Mouse (Mus musculus) stomach, postnatal 0 days (tissue): ENCODE results near the gene Cdc42ep4. TPM values are rescaled to one million over a fixed set of nuclear protein-coding genes. Genes with fewer than 3 reads are reported as not detected.
A peak's percentile ranks its signal among the peaks of the same experiment; 100 is the strongest.

Source experiments
- ATAC-seq: fragments of 200-750 bp; cut with Nextera tagmentation; 2 replicates; pipeline ENCODE4 v1.8.0; 2017; ENCODE audit not compliant: low FRiP score, low TSS enrichment
- DNase-seq: peaks from one replicate; pipeline ENCODE4 v3.0.0-alpha.2; 2016; ENCODE audit warnings: low spot score
- H3K27ac ChIP-seq: fragments of 300-500 bp; sonication (generic); replicated peaks from 2 replicates; pipeline ENCODE4 v1.5.1; 2014; ENCODE audit warnings: mild to moderate bottlenecking, control low read depth
- H3K27me3 ChIP-seq: fragments of 300-500 bp; sonication (generic); 2 replicates; pipeline ENCODE4 v1.6.1; 2014; ENCODE audit warnings: low read length; ENCODE audit not compliant: control insufficient read depth, insufficient read depth
- H3K36me3 ChIP-seq: fragments of 300-500 bp; sonication (generic); 2 replicates; pipeline ENCODE4 v1.6.1; 2014; ENCODE audit warnings: low read length, mixed read lengths; ENCODE audit not compliant: control insufficient read depth, insufficient read depth
- H3K4me1 ChIP-seq: fragments of 300-500 bp; sonication (generic); replicated peaks from 2 replicates; pipeline ENCODE4 v1.6.1; 2014; ENCODE audit warnings: antibody characterized with exemption; ENCODE audit not compliant: control insufficient read depth, insufficient read depth
- H3K4me2 ChIP-seq: fragments of 300-500 bp; sonication (generic); replicated peaks from 2 replicates; pipeline ENCODE4 v1.6.1; 2014; ENCODE audit warnings: low read depth, mild to moderate bottlenecking, control low read depth, moderate library complexity
- H3K4me3 ChIP-seq: fragments of 300-500 bp; sonication (generic); 2 replicates; pipeline ENCODE4 v1.5.1; 2014; ENCODE audit warnings: low read depth, low read length, control low read depth
- H3K9ac ChIP-seq: fragments of 300-500 bp; sonication (generic); 2 replicates; pipeline ENCODE4 v1.6.1; 2014; ENCODE audit warnings: mild to moderate bottlenecking, low read length, control low read depth, mixed read lengths
- H3K9me3 ChIP-seq: fragments of 300-500 bp; sonication (generic); 2 replicates; pipeline ENCODE4 v1.6.1; 2016; ENCODE audit warnings: low read length; ENCODE audit not compliant: control insufficient read depth
- CTCF ChIP-seq: IDR thresholded peaks from 2 replicates; pipeline ENCODE4 v1.5.1; 2016; ENCODE audit warnings: antibody characterized with exemption, low read depth, mild to moderate bottlenecking, moderate library complexity
- EP300 ChIP-seq: optimal IDR thresholded peaks from 2 replicates; pipeline ENCODE3; 2016; ENCODE audit warnings: antibody characterized with exemption
- WGBS: fragments of 180-500 bp; shearing (Covaris S2); extraction: QIAGEN DNeasy Blood & Tissue Kit; methylation state at CpG from one replicate; pipeline ENCODE4 v1.1.7; 2014; 5-methylcytosine and 5-hydroxymethylcytosine counted together
- polyA plus RNA-seq: library from polyadenylated mRNA; unstranded; fragments of >200 nt; fragmentation: Nextera tagmentation; extraction: Ambion mirVana; gene quantifications from 2 replicates; pipeline ENCODE4 v1.2.1, GENCODE M21; 2015

The Cdc42ep4 gene
- polyA plus RNA-seq, 1 experiment from 2014 or later: 28.9 TPM

DNA sequence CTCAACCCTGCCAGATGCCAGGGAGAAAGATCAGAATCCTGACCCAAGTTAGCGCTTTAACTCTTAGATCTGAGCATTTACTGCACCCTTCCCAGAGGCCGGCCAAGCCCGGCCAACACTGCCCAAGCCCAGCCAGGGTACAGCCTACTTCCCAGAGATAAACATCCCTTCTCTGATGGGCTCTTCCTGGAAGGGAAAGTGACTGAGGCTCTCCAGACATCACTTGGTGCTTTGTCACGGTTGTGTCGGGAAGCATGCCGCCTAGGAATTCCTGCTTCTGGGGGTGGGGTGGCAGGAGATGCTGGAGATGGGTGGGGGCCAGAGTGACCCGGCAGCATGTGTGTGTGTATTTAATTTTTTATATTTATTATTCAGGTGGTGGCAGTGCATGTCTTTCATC, 11.6 kb downstream of the Cdc42ep4 start:
- H3K9ac ChIP-seq: no peak overlapping the region
- WGBS: 45% methylated on average over 7 of the region's 7 CpGs
- no peaks in the 10 kb centered on the region for H3K9me3 ChIP-seq
- peaks cover 9% of the 10 kb centered on the region; the same call in 1 of the 2 replicates for H3K4me1 ChIP-seq
- no peak; the same call in 1 of the 2 replicates for ATAC-seq
- H3K4me3 ChIP-seq: no peak overlapping the region
- H3K36me3 ChIP-seq: peaks cover 7% of the 10 kb centered on the region; the same call in 1 of the 2 replicates
- TF ChIP-seq EP300 (no peak), CTCF (no peak)
- H3K27me3 ChIP-seq: no peaks in the 10 kb centered on the region
- H3K27ac ChIP-seq: peak overlapping the region; percentile 56
- no peak for DNase-seq
- H3K4me2 ChIP-seq: no peak overlapping the region

DNA sequence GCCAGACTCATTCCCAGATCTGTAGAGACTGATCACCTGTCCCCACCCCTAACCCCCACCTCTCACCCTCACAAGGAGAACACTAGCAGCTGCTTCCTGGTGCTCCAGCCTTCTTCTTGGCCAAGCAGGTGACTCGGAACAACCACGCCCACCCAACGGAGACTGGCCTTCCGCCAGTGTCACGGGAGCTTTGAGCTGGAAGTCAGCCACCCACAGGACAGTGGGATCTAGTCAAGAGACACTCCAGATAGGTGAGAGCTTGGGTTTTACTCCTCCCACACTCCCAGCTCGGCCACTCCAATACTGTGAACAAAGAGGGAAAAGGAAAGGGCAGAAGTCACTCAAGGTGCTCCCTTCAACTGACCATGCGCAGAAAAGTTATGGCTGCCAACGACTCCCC, 12.5 kb downstream of the Cdc42ep4 start:
- Histone ChIP-seq H3K4me1 (peaks cover 10% of the 10 kb centered on the region), H3K4me3 (no peak overlapping the region), H3K36me3 (peaks cover 7% of the 10 kb centered on the region; the same call in 1 of the 2 replicates), H3K27ac (peak overlapping the region; percentile 56), H3K9me3 (no peaks in the 10 kb centered on the region), H3K27me3 (no peaks in the 10 kb centered on the region), H3K4me2 (no peak overlapping the region), H3K9ac (no peak overlapping the region)
- no peak for TF ChIP-seq EP300
- no peak for TF ChIP-seq CTCF
- DNase-seq: peak; percentile 84
- peak; percentile 14 for ATAC-seq
- WGBS: 50% methylated on average over 8 of the region's 8 CpGs

DNA sequence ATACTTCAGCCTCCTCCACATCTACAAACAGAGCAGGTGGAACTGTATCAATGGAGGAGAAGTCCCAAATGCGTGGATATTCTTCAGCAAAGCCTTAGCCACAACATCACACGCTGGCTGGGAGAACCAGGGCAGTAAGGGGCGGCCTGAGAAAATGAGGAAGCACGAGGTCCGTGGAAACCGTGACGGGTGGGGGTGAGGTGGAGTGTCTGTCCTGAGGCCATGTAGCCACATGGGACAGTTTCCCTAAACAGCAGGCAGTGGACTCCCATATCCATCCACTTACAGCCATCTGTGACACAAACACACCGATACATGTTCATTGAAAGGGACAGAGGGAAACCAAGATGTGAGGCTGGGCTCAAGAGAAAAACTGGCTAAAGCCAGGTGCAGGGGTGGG, 13.8 kb downstream of the Cdc42ep4 start:
- Histone ChIP-seq H3K9me3 (no peaks in the 10 kb centered on the region), H3K27ac (no peak overlapping the region), H3K9ac (no peak overlapping the region), H3K4me3 (no peak overlapping the region), H3K4me2 (no peak overlapping the region), H3K36me3 (peaks cover 4% of the 10 kb centered on the region; the same call in 1 of the 2 replicates), H3K4me1 (peaks cover 20% of the 10 kb centered on the region), H3K27me3 (no peaks in the 10 kb centered on the region)
- TF ChIP-seq EP300: no peak
- no peak for TF ChIP-seq CTCF
- no peak for ATAC-seq
- WGBS: 72% methylated on average over 8 of the region's 8 CpGs
- no peak for DNase-seq

DNA sequence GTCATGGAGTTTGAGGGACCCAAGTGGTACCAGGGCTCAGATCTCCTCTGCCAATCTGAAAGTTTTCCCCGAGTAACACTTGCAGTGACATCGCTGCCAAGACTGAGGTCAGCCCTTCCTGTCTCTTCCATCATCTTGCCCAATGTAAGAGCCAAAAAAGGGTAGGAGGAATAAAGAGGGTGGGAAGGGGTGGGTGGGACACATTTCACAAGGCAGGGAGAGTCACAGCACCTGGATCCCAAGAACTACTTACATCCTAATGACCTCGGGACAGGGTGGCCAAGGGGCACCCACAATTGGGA, 14.2 kb downstream of the Cdc42ep4 start:
- 64% methylated on average over 3 of the region's 3 CpGs for WGBS

DNA sequence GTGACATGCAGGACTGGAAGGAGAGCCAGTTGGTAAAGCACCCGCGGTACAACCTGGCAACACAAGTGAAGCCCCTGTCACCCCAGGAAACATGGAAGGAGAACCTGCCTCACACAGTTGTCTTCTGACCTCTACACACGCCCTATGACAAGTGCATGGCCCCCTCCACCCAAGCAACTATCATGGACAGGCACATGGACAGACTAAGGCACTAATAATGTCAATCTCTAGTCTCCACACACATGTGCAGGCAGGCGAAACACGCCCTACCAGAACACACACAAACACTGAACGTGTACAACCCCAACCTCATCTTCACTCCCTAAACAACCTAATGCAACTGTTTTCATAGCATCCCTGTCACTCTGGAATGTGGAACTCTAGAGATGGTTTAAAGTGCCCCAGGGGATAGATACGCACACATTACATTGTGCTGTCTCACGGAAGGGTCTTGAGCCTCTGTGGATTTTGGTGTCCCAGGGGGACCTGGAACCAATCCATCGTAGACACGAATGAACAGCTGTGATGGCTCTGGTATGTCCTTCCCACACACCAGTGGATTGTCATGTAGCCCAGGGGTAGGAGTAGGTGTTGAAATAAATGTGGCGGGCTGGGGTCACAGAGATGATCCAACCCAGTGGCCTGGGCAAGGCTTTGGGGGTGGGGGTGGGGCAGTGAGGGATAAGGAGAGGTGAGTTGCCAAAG, 14.7 kb downstream of the Cdc42ep4 start:
- H3K4me1 ChIP-seq: peaks cover 20% of the 10 kb centered on the region
- no peaks in the 10 kb centered on the region for H3K27me3 ChIP-seq
- ATAC-seq: no peak
- H3K36me3 ChIP-seq: no peaks in the 10 kb centered on the region
- H3K4me2 ChIP-seq: no peak overlapping the region
- no peak overlapping the region for H3K4me3 ChIP-seq
- no peak overlapping the region for H3K27ac ChIP-seq
- 70% methylated on average over 11 of the region's 11 CpGs for WGBS
- DNase-seq: no peak
- TF ChIP-seq EP300: no peak
- no peak for TF ChIP-seq CTCF
- H3K9ac ChIP-seq: no peak overlapping the region
- H3K9me3 ChIP-seq: no peaks in the 10 kb centered on the region

More for the DNA sequence above, 14.2 kb downstream of the Cdc42ep4 start:
- ATAC-seq (no peak), DNase-seq (no peak)
- Histone ChIP-seq H3K9me3 (no peaks in the 10 kb centered on the region), H3K36me3 (peaks cover 2% of the 10 kb centered on the region; the same call in 1 of the 2 replicates), H3K27me3 (no peaks in the 10 kb centered on the region), H3K27ac (no peak overlapping the region), H3K4me1 (peaks cover 20% of the 10 kb centered on the region), H3K9ac (no peak overlapping the region), H3K4me2 (no peak overlapping the region), H3K4me3 (no peak overlapping the region)
- TF ChIP-seq EP300 (no peak), CTCF (no peak)

DNA sequence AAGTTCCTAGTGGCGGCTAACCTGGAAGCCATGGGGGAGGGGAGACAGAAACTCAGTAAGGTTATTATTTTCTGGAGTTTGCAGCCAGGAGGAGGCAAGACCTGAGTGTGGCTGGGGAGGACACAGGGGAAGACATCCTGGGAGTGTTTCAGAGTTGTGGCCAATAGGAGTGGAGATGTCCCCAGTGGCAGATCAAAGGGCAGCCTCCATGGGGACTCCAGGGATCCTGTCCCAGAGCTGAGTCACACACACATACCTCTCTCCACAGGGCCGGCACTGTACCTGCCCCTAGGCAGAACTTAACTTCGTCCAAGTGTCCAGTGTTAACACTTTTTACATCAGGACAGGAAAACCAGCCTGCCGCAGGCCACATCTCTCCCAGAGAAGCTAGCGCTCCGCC, 16.5 kb downstream of the Cdc42ep4 start:
- H3K9ac ChIP-seq: 0 out of 2 replicates have a peak overlapping the region, but pooled peaks have one; percentile 31
- H3K27ac ChIP-seq: peak overlapping the region; percentile 86; the same call in 1 of the 2 replicates
- no peaks in the 10 kb centered on the region for H3K36me3 ChIP-seq
- no peaks in the 10 kb centered on the region for H3K9me3 ChIP-seq
- H3K4me1 ChIP-seq: peaks cover 22% of the 10 kb centered on the region
- ATAC-seq (no peak), DNase-seq (peak; percentile 47)
- no peaks in the 10 kb centered on the region for H3K27me3 ChIP-seq
- TF ChIP-seq EP300: no peak
- TF ChIP-seq CTCF: no peak
- H3K4me3 ChIP-seq: no peak overlapping the region
- H3K4me2 ChIP-seq: no peak overlapping the region
- WGBS: 45% methylated on average over 6 of the region's 6 CpGs
